Mouse (Mus musculus) liver, adult 10 weeks (tissue): ENCODE data around the gene Ddrgk1. TPM values are rescaled to one million over a fixed set of nuclear protein-coding genes. Genes with fewer than 3 reads are reported as not detected.

Source experiments
- polyA plus RNA-seq: library from polyadenylated mRNA; stranded (reverse); fragments of 350-450 nt; fragmentation: Illumina TruSeq; extraction: RNeasy Lipid Tissue Mini Kit (QIAGEN cat#74804); gene quantifications from one replicate; pipeline ENCODE4 v1.2.3, GENCODE M21; 2014; ENCODE audit warnings: low read depth, low replicate concordance

Ddrgk1 gene
- polyA plus RNA-seq = 18.8 TPM

GRCm38 (mm10) chr2:130664102-130664701, at the start of gene Ddrgk1:
Gene Ddrgk1 (minus strand): TSS chr2:130664659.

GRCm38 (mm10) chr2:130697153-130697810, 32.8 kb upstream of the Ddrgk1 start, which contains the start of gene Slc4a11:
Gene Slc4a11 (minus strand): TSS chr2:130697519.

GRCm38 (mm10) chr2:130667559-130667958, 3.1 kb upstream of the Ddrgk1 start, which contains the start of gene Itpa:
Gene Itpa (plus strand): TSS chr2:130667610.

GRCm38 (mm10) chr2:130642684-130643369, 21.6 kb downstream of the Ddrgk1 start, which contains the start of gene Lzts3:
Gene Lzts3 (minus strand): TSS chr2:130642803.

GRCm38 (mm10) chr2:130629839-130630203, 34.6 kb downstream of the Ddrgk1 start, which contains the start of the genes Fastkd5 and Ubox5:
Gene Fastkd5 (minus strand): TSS chr2:130630027.
Gene Ubox5 (minus strand): TSS chr2:130630038.

Other genes with a start within 250 kb of the Ddrgk1 start
- gene Vps16, start 240.3 kb downstream of the Ddrgk1 start, polyA plus RNA-seq = 15.7 TPM
- 5.1 TPM for gene Pced1a, start 240.0 kb downstream of the Ddrgk1 start, polyA plus RNA-seq
- 41.6 TPM for gene Ptpra, start 214.4 kb downstream of the Ddrgk1 start, polyA plus RNA-seq
- gene Mrps26, start 100.9 kb downstream of the Ddrgk1 start, polyA plus RNA-seq = 2.6 TPM
- gene Oxt, start 88.5 kb downstream of the Ddrgk1 start, polyA plus RNA-seq = not detected
- gene Avp, start 82.1 kb downstream of the Ddrgk1 start, polyA plus RNA-seq = not detected
- gene Fastkd5, start 34.6 kb downstream of the Ddrgk1 start, polyA plus RNA-seq = 16.1 TPM
- gene Ubox5, start 34.6 kb downstream of the Ddrgk1 start, polyA plus RNA-seq = 2.9 TPM
- gene Lzts3, start 21.9 kb downstream of the Ddrgk1 start, polyA plus RNA-seq = 3.4 TPM
- gene Itpa, start 3.0 kb upstream of the Ddrgk1 start, polyA plus RNA-seq = 20.9 TPM
- not detected for gene Slc4a11, start 32.9 kb upstream of the Ddrgk1 start, polyA plus RNA-seq
- 10.7 TPM for gene 4930402H24Rik, start 241.7 kb upstream of the Ddrgk1 start, polyA plus RNA-seq
- gene Atrn, start 241.8 kb upstream of the Ddrgk1 start, polyA plus RNA-seq = 26.8 TPM